Mouse (Mus musculus): ENCODE measurements around the gene Tshz2.

GRCm38 (mm10) chr2:169600163-169600562, 32.6 kb upstream of the Tshz2 start:
- TF ChIP-seq CTCF (IDR thresholded peaks at IDR 0.05; ENCODE audit: control insufficient read depth, insufficient read depth, insufficient replicate concordance, low read depth, low read length) (no peak), POLR2A (IDR thresholded peaks at IDR 0.05; ENCODE audit: control insufficient read depth, low read depth, low read length) (no peak)
